Mouse (Mus musculus) forebrain, postnatal 0 days (tissue): ENCODE data around the gene Hspb9. TPM values are rescaled to one million over a fixed set of nuclear protein-coding genes. Genes with fewer than 3 reads are reported as not detected.

Experiments
- ATAC-seq: fragments of 200-750 bp; cut with Nextera tagmentation; 2 replicates; pipeline ENCODE4 v1.8.0; 2017; ENCODE audit warnings: mild to moderate bottlenecking, moderate library complexity
- DNase-seq: peaks from one replicate; pipeline ENCODE4 v3.0.0-alpha.2; 2015
- H3K27ac ChIP-seq: fragments of 300-500 bp; sonication (generic); 2 replicates; pipeline ENCODE4 v1.5.1; 2014; ENCODE audit warnings: low read depth, mild to moderate bottlenecking, antibody characterized with exemption, low read length, moderate library complexity, mixed read lengths
- H3K27me3 ChIP-seq: fragments of 300-500 bp; sonication (generic); 2 replicates; pipeline ENCODE4 v1.6.1; 2014; ENCODE audit warnings: mild to moderate bottlenecking, low read length, mixed read lengths; ENCODE audit not compliant: insufficient read depth
- H3K36me3 ChIP-seq: fragments of 300-500 bp; sonication (generic); 2 replicates; pipeline ENCODE4 v1.6.1; 2014; ENCODE audit warnings: mild to moderate bottlenecking, moderate library complexity; ENCODE audit not compliant: insufficient read depth
- H3K4me1 ChIP-seq: fragments of 300-500 bp; sonication (generic); 2 replicates; pipeline ENCODE4 v1.6.1; 2014; ENCODE audit warnings: antibody characterized with exemption; ENCODE audit not compliant: insufficient read depth
- H3K4me2 ChIP-seq: fragments of 300-500 bp; sonication (generic); 2 replicates; pipeline ENCODE4 v1.6.1; 2014; ENCODE audit warnings: low read depth, mild to moderate bottlenecking, moderate library complexity
- H3K4me3 ChIP-seq: fragments of 300-500 bp; sonication (generic); 2 replicates; pipeline ENCODE4 v1.5.1; 2014; ENCODE audit warnings: low read depth, low read length, mixed read lengths
- H3K9ac ChIP-seq: fragments of 300-500 bp; sonication (generic); 2 replicates; pipeline ENCODE4 v1.6.1; 2014; ENCODE audit warnings: mild to moderate bottlenecking
- H3K9me3 ChIP-seq: fragments of 300-500 bp; sonication (generic); 2 replicates; pipeline ENCODE4 v1.6.1; 2016; ENCODE audit warnings: low read length
- CTCF ChIP-seq: sonication (generic); IDR thresholded peaks from 2 replicates; pipeline ENCODE4 v1.5.1; 2016; ENCODE audit warnings: antibody characterized with exemption, control low read depth, low read depth
- WGBS: fragments of 180-500 bp; shearing (Covaris S2); extraction: QIAGEN DNeasy Blood & Tissue Kit; methylation state at CpG from one replicate; pipeline ENCODE4 v1.1.7; 2014; 5-methylcytosine and 5-hydroxymethylcytosine counted together
- polyA plus RNA-seq: library from polyadenylated mRNA; unstranded; fragments of >200 nt; fragmentation: Nextera tagmentation; extraction: Ambion mirVana; gene quantifications from 2 replicates; pipeline ENCODE4 v1.2.1, GENCODE M21; 2015
- total RNA-seq: library from RNA; depleted of rRNA; stranded (reverse); fragments of >200 nt; gene quantifications from 2 replicates; pipeline ENCODE4 v1.2.3, GENCODE M21; 2014

The Hspb9 gene
- total and polyA plus RNA-seq, 2 experiments from 2014 or later = 0.22 TPM; not detected in 1

DNA sequence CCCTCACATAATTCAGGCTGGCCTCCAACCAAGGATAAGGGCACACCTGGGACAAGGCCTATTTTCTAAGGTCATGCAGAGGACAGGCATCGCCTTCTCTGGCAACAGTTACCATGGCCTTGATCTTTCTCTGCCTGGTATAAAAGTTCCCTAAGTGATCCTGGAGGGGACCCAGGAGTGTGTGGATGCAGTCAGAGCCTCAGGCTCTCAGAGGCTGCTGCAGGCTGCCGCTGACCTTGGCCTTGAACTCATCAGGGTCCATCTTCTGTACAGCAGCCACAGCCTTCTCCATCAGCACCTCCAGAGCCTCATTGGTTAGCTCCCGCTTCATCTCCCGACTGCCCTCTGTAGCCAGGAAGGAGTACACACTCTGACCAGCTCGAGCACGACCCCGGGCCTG, 15.7 kb upstream of the Hspb9 start:
- Histone ChIP-seq H3K9ac (no peak overlapping the region), H3K27ac (no peak overlapping the region), H3K4me3 (no peak overlapping the region), H3K36me3 (no peaks in the 10 kb centered on the region), H3K4me2 (no peak overlapping the region), H3K27me3 (no peaks in the 10 kb centered on the region; the same call in 1 of the 2 replicates), H3K9me3 (no peaks in the 10 kb centered on the region), H3K4me1 (no peaks in the 10 kb centered on the region)
- ATAC-seq (no peak), DNase-seq (no peak)
- no peak for TF ChIP-seq CTCF
- 77% methylated on average over 7 of the region's 7 CpGs for WGBS

DNA sequence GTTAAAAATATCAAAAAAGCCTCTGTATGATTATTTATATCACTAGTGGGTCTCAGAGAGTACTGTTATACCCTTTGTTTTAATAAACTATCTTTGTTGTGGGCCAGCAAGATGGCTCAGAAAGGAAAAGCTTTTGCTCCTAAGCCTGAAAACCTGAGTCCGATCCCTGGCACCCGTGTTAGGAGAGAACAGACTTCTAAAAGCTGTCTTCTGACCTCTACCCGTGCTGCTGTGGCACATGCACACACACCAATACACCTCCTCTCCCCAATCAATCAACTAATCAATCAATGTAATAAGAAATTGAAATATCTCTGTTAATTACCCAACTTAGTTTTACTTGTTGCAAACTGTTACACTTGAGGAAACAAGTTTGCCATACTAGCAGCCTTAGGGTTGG, 12.9 kb upstream of the Hspb9 start:
- H3K27me3 ChIP-seq = no peaks in the 10 kb centered on the region
- TF ChIP-seq CTCF = no peak
- WGBS = 72% methylated on average over 3 of the region's 3 CpGs

DNA sequence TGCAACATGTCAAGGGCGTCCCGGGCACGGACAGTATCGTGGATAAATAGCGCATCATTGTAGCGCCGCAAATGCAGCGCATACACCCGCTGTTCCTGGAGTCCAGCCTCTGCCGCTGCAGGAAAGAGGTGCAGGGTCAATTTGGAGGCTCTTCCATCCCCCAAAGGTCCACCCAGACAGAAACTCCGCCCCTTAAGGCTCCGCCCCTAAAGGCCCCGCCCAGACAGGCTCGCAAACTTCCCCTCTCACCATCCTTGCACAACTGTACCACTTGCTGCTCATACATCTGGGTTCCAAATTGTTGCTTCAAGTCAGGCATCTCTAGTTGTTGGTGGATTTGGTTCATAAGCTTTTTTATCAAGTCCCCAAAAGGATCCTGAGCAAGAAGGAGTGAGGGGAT, 12.3 kb upstream of the Hspb9 start:
- 6% methylated on average over 14 of the region's 14 CpGs for WGBS
- no peak for ATAC-seq

More for the DNA sequence above, 12.9 kb upstream of the Hspb9 start:
- ATAC-seq (no peak), DNase-seq (no peak)
- Histone ChIP-seq H3K9ac (no peak overlapping the region), H3K27ac (no peak overlapping the region), H3K4me2 (no peak overlapping the region), H3K4me3 (no peak overlapping the region), H3K4me1 (no peaks in the 10 kb centered on the region), H3K9me3 (no peaks in the 10 kb centered on the region), H3K36me3 (peaks cover 12% of the 10 kb centered on the region)

DNA sequence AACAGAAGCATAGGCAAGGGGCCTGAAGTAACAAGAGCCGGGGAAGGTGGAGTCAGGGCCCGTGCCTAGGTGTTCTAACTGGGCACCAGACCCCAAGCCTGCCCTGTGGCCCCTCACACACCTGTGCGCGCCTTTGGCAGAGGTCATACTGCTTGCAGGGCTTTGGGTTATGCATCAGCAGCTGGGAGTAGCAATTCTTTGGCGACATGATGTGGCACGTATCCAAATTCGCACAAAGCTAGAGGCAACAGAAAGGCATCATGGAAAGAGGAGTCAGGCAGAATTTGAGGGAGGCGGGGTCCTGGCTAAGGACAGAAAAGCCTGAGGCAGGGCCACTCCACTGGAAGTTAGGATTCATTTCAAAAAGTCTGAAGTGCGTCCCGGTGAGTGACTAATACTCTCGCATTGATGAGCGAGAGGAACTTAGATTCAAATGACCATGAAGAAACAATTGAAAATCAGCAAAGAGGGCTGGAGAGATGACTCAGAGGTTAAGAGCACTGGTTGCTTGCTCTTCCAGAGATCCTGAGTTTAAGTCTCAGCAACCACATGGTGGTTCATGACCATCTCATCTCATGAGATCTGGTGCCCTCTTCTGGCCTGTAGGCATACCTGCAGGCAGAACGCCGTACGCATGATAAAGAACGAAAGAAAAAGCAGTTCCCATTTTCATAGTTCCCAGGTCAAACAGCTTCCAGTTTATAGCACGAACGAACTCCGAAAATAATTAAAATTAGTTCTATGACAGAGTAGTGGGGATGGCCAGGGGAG, 11.4 kb upstream of the Hspb9 start:
- H3K27ac ChIP-seq = no peak overlapping the region
- H3K4me3 ChIP-seq = no peak overlapping the region
- peak overlapping the region; percentile 16; the same call in 1 of the 2 replicates for H3K4me2 ChIP-seq
- peak; percentile 96 for TF ChIP-seq CTCF
- H3K27me3 ChIP-seq = no peaks in the 10 kb centered on the region
- no peaks in the 10 kb centered on the region for H3K4me1 ChIP-seq
- 33% methylated on average over 19 of the region's 19 CpGs for WGBS
- no peak overlapping the region for H3K9ac ChIP-seq
- peak; percentile 89 for DNase-seq
- H3K36me3 ChIP-seq = peaks cover 27% of the 10 kb centered on the region
- H3K9me3 ChIP-seq = no peaks in the 10 kb centered on the region
- peak; percentile 75 for ATAC-seq

More for the DNA sequence above, 12.3 kb upstream of the Hspb9 start:
- TF ChIP-seq CTCF = no peak
- no peak overlapping the region for H3K9ac ChIP-seq
- no peak overlapping the region for H3K27ac ChIP-seq
- peaks cover 18% of the 10 kb centered on the region for H3K36me3 ChIP-seq
- no peaks in the 10 kb centered on the region for H3K27me3 ChIP-seq
- H3K4me1 ChIP-seq = no peaks in the 10 kb centered on the region
- DNase-seq = no peak
- no peak overlapping the region; the same call in 1 of the 2 replicates for H3K4me2 ChIP-seq
- H3K4me3 ChIP-seq = no peak overlapping the region
- H3K9me3 ChIP-seq = no peaks in the 10 kb centered on the region

DNA sequence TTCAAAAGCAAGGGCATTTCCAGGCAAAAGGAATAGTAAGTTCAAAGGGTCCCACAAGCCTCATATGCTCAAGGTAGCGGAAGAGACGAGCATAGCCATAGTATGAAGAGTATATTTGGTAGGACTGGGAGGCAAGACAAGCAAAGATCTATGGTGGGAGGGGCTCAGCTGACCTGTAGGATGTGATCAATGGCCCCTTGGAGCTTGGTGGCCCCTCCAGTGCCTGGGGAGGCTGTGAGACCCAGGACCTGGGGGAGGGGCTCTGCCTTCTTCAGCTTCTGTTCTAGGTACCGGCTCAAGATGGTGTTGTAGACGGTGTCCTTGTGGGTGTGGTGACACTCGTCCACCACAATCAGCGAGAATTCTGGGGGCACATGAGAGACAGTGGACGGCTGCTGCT, 10.7 kb upstream of the Hspb9 start:
- H3K36me3 ChIP-seq = peaks cover 34% of the 10 kb centered on the region
- WGBS = 57% methylated on average over 7 of the region's 7 CpGs
- no peak overlapping the region for H3K9ac ChIP-seq
- H3K4me3 ChIP-seq = no peak overlapping the region
- no peaks in the 10 kb centered on the region for H3K4me1 ChIP-seq
- no peak for TF ChIP-seq CTCF
- no peaks in the 10 kb centered on the region for H3K9me3 ChIP-seq
- no peak overlapping the region for H3K27ac ChIP-seq
- ATAC-seq (no peak), DNase-seq (no peak)
- H3K4me2 ChIP-seq = peak overlapping the region; percentile 16; the same call in 1 of the 2 replicates
- no peaks in the 10 kb centered on the region for H3K27me3 ChIP-seq

DNA sequence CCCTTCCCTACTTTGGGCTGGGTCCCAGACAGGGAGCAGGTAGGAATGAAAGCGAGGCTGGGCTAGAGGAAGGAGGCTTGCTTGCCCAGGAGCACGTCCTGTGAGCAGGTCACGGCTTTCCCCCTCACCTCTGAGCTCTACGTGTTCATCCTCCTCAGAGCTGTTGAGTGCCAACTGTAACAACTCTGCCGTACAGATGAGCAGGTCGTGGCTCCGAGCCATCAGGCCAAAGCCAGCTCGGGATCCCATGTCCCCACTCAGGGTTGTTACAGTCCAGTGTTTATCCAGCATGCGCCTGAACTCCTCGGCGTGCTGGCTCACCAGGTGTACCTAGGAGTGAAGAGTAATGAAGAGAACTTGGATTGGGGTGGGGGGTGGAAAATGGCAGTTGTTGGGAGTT, 10.3 kb upstream of the Hspb9 start:
- WGBS = 68% methylated on average over 11 of the region's 11 CpGs
- H3K36me3 ChIP-seq = peaks cover 38% of the 10 kb centered on the region
- H3K4me2 ChIP-seq = no peak overlapping the region
- DNase-seq (no peak), ATAC-seq (no peak)
- no peaks in the 10 kb centered on the region for H3K4me1 ChIP-seq
- H3K27ac ChIP-seq = no peak overlapping the region
- no peak overlapping the region for H3K9ac ChIP-seq
- TF ChIP-seq CTCF = no peak
- no peaks in the 10 kb centered on the region for H3K27me3 ChIP-seq
- H3K9me3 ChIP-seq = no peaks in the 10 kb centered on the region
- H3K4me3 ChIP-seq = no peak overlapping the region

DNA sequence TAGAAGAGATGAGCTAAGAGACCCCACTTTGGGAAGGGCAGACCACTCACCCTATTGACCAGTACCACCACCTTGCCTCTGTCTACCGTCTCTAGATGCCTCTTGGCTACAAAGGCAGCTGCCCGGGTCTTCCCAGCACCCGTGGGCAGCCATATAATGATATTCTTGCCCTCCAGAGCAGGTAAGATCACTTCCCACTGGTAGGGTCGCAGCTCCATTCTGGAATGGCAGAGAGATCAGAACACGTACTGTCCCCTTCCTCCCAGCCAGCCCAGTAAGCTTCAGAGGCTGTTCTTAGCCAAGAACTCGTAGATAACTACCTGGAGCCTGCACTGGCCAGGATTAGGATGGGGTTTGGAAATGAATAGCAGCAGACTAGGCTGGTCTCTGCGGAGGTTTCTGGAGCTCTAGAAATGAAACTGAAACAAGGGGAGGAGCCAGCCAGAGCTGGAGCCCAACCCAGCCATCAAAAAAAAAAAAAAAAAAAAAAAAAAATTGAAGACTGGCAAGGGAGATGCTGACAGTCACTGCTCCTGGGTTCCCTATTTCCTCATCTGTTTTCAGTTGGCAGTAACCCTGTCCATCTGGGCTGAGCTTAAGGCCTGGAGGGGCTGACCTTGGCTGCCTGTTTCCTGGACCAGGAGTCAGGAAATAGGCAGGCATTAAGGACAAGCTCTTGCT, 9.7 kb upstream of the Hspb9 start, which contains the start of gene Dhx58:
TSS of gene Dhx58 (minus strand) at position 421 of the 681 bp plus-strand sequence.
- H3K9me3 ChIP-seq = no peaks in the 10 kb centered on the region
- H3K4me1 ChIP-seq = no peaks in the 10 kb centered on the region
- no peak within 1 kb of the TSS for H3K4me2 ChIP-seq
- H3K27ac ChIP-seq = no peak within 1 kb of the TSS
- TF ChIP-seq CTCF = no peak
- H3K9ac ChIP-seq = no peak within 1 kb of the TSS
- peaks cover 45% of the 10 kb centered on the region for H3K36me3 ChIP-seq
- whole genome bisulfite sequencing = 69% methylated on average over 7 of the region's 7 CpGs
- no peaks in the 10 kb centered on the region for H3K27me3 ChIP-seq
- DNase-seq (no peak), ATAC-seq (no peak)
- H3K4me3 ChIP-seq = no peak within 1 kb of the TSS
